Mouse (Mus musculus): ENCODE results near the gene Alox12b.
A peak's percentile ranks its signal among the peaks of the same experiment; 100 is the strongest.

Alox12b gene

DNA sequence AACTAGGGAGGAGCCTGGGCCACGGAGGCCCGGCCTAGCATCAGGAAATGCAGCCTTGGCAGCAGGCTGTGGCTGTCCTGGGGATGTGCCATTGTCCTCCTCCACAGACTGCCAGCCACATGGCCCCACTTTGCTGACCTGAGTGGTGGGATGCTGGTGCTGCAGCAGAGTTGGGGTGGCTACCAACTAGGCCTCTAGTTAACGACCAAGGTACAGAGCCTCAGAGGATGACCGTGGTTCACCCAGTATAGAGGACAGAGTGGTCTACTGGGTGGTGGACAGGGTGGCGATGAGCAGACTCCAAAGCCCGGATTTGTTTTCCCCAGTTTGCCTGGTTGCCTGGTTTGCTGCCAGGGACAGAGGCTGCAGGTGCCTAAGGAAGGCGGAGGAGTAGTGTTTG lies 17.9 kb downstream of the Alox12b start:
- peak; percentile 50 for DNase-seq (ENCODE audit: low spot score)

DNA sequence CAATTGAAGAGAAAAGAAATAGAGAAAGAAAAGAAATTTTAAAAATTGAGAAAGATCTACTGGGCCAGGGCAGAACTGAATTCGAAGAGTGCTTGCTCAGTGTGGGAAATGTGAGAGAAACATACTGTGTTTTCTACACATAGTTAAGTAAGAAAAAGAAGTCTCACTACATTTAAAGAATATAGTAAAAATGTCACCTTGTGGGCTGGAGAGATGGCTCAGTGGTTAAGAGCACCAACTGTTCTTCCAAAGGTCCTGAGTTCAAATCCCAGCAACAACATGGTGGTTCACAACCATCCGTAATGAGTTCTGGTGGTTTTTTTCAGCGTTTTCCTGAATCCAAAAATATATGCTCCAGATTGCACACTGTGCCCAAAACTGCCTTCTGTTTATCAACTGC lies 21.7 kb downstream of the Alox12b start:
- no peak for DNase-seq (ENCODE audit: low spot score)

GRCm38 (mm10) chr11:69179512-69179911 lies 22.7 kb downstream of the Alox12b start:
- no peak for DNase-seq (ENCODE audit: low spot score)

GRCm38 (mm10) chr11:69180120-69180519 lies 23.3 kb downstream of the Alox12b start:
- no peak for DNase-seq (ENCODE audit: low spot score)

DNA sequence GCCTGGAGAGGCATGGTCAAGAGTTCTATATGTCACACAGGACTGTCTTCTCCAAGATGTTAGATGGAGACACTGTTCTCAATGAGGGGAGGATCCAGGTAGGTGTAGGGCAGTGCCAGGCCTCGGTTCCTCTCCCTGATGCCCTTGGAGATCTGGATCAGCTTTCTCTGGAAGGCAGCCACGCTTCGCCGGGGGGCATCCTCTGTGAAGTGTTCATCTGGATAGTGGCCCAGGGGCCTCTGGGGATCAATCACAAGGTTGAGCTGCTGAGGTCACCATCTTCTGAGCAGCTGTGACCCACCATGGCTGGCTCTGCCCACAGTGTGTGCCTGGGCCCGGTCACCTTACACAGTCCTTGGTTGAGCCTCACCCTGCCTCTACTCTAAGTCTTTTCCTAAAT lies 28.2 kb downstream of the Alox12b start:
- DNase-seq (ENCODE audit: low spot score), result no peak

DNA sequence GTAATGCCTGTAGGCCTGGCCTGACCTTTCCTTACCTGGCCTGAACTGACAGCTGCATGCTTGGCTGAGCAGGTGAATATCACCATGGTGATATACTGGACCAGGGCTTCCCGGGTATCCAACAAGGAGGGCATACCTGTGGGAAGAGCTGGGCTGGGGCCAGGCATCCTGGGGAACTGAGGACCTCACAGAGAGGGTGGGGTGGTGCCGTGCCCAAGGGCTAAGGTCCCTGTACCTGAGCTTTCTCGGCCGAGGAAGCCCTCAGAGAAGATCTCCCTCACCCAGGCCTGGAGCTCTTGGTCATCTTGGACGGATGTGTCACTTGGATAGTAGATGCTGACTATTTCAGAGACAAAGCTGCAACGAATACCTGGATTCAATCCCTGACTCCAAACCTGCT lies 29.1 kb downstream of the Alox12b start:
- no peak for DNase-seq (ENCODE audit: low spot score)

DNA sequence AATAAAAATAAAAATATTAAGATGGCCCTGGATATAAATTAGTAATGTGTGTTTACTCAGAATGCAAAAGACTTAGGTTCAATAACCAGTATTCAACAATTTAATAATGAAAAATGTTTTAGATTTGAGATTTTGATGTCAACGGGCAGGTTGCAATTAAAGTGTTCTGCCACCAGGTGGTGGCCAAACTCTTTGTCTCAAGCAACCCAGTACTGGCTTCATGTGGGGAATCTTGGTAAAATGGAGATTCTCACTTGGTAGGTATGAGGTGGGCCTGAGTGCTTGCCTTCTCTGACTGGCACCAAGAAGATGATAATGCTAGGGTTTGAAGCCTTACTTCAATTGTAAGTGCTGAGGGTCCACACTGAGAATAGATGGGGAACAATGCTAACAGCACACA lies 36.1 kb downstream of the Alox12b start:
- DNase-seq (ENCODE audit: low spot score), result no peak

DNA sequence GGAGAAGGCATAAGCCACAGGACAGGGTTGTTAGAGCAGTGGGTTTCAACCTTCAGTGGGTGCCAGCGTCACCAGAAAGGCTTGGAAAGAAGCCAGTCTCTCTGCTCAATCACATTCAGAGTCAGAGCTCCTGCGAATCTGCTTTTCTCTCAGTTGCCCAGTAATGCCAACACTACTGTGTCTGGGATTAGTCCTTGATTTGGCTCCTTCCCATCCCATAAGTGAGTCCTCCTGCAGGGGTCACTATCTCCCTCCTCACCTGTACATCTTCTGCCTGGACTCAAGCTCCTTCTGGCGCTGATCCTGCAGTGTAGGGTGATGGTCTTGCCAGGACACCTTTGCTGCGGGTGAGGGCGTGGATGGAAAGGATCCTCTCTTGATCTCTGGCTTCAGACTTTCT lies 40.0 kb downstream of the Alox12b start:
- DNase-seq (ENCODE audit: low spot score), result no peak

DNA sequence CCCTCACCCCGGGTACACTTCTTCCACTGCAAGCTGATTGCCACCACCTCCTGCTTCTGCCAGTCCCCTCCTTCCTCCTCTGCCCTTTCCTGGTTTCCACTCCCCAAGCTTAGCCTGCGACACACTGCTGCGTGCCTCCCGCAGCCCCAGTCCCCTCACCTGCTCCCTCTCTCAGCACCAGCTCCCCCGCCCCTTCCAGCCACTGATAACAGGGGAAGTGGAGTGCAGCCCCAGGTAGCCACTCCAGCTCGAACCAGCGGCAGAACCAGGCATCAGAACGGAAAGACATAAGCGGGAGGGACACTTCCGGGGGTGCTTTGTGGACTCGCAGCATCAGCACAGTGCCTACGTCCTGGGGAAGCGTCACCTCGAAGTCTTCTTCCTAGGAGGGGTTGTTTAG lies 40.4 kb downstream of the Alox12b start:
- no peak for DNase-seq (ENCODE audit: low spot score)

DNA sequence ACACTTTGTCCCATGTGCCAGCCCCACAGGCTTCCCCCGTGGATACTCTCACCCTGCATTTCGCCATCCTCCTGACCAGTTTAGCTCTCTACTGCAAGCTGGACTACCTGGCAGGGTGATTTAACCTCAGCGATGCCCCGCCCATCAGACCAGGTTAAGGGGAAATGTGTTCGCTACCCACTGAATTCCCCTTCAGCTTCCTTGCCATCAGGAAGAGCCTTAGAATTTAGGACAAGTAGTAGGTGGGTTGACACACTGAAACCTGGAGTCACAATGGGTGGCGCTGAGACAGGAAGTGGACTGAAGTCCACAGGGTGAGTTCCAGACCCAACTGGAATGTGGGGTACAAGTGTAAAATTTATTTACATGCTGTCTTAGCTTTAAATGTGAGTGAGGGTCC lies 41.0 kb downstream of the Alox12b start, which contains the start of gene Alox8:
Gene Alox8, minus strand, starts transcription at position 101 of the 400 bp plus-strand sequence.
- no peak for DNase-seq (ENCODE audit: low spot score)

DNA sequence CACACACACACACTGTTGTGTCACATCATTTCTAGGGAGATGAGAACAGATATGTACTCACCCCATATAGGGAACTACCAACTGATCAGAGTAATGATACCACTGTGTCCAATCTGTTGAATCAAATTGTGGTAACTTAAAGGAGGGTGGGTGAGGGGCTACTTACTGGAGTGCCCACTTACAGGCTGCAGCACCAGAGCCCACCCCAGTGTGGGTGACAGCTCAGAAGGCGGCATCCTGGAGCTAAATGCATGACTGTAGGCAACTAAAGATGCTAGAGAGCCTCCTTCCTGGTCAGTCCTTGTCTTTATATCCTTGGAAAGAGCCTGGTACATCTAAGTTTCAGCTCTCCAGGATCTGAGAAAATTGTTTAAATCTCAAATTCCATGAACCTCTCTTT lies 42.5 kb downstream of the Alox12b start:
- no peak for DNase-seq (ENCODE audit: low spot score)

GRCm38 (mm10) chr11:69200231-69200630 lies 43.4 kb downstream of the Alox12b start:
- DNase-seq (ENCODE audit: low spot score), result no peak

DNA sequence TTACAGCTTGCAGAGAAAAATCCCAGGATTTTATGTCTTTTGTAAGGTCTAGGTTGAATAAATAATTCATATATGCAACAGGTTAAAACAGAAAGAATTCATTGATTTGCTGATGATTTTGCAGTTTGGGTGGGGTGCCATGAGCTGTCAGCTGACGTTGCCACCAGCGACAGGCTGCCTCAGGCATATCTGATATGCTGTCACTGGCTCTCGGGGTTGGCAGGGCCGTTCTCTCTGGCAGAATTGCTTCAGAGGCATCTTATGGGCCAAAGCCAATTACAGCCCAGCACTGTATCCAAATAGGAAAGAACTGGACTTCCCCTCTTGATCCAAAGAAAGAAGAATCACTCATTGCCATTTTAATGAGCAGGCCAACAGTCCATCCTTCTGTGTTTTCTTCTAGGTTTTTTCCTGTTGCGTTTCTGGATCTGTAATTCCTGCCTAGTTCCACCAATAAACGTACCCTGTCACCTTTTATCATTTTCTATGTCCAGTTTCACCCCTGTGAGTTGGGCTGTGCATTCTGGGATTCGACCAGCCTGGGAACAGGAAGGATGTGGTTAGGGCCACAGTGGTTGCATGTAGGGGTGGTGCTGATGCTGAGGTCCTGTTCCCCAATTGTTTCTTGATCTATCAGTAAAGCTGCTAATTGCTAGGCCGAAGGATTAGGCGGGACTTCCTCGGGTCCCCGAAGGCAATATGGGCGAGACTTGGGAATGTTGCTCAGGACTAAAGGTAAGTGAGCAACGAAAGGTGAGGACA lies 45.9 kb downstream of the Alox12b start:
- DNase-seq (ENCODE audit: low spot score), result no peak

DNA sequence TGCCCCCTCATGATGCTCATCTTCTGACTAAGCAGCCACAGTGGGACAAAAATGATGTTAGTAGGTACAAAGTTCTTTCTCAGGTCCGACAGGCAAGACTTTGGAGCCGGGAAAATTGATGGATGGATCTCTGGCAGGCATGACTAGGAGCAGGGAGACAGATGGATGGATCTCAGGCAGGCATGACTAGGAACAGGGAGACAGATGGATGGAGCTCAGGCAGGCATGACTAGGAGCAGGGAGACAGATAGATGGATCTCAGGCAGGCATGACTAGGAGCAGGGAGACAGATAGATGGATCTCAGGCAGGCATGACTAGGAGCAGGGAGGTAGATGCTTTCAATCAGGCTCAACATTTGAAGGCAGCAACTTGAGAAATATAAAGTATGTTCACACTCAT lies 54.6 kb downstream of the Alox12b start:
- DNase-seq (ENCODE audit: low spot score), result no peak

DNA sequence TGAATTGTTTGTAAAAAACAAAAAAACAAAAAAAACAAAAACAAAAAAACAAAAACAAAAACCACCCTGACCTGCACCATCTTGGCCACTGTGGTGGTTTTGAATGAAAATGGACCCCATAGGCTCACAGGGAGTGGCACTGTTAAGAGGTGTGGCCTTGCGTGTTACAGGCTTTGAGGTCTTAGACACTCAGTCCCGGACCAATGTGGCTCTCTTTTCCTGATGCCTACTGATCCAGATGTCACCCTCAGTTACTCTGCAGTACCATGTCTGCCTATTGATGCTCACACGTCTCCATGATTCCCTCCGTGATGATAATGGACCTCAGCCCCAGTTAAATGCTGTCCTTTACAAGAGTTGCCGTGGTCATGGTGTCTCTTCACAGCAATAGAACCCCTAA lies 60.6 kb downstream of the Alox12b start:
- no peak for DNase-seq (ENCODE audit: low spot score)

- no peak for DNase-seq (ENCODE audit: low spot score)
Measured at GRCm38 (mm10) chr11:69218661-69219060, 61.9 kb downstream of the Alox12b start.
